Mouse (Mus musculus): ENCODE results near the gene Sms. TPM values are rescaled to one million over a fixed set of nuclear protein-coding genes. Genes with fewer than 3 reads are reported as not detected.

Gene Sms
- polyA plus RNA-seq (2015; fragmentation: Illumina TruSeq; extraction: RNeasy Lipid Tissue Mini Kit (QIAGEN cat#74804); ENCODE audit: low read depth, low replicate concordance), result 115 TPM

GRCm38 (mm10) chrX:157491944-157492726 lies at the start of gene Sms:
Sms (minus strand) TSS chrX:157492287.

GRCm38 (mm10) chrX:157415212-157415611 lies 76.9 kb downstream of the Sms start, which contains the start of gene Phex:
Phex (minus strand) TSS chrX:157415312.

Other genes starting within 250 kb of the Sms start
- gene Phex, start 77.0 kb downstream of the Sms start, polyA plus RNA-seq (2015; fragmentation: Illumina TruSeq; extraction: RNeasy Lipid Tissue Mini Kit (QIAGEN cat#74804); ENCODE audit: low read depth, low replicate concordance), result 1.2 TPM
- 1.6 TPM for gene Yy2, start 76.7 kb upstream of the Sms start, polyA plus RNA-seq (2015; fragmentation: Illumina TruSeq; extraction: RNeasy Lipid Tissue Mini Kit (QIAGEN cat#74804); ENCODE audit: low read depth, low replicate concordance)
- gene Mbtps2, start 106.4 kb upstream of the Sms start, polyA plus RNA-seq (2015; fragmentation: Illumina TruSeq; extraction: RNeasy Lipid Tissue Mini Kit (QIAGEN cat#74804); ENCODE audit: low read depth, low replicate concordance), result 20.0 TPM
- 1.0 TPM for gene Smpx, start 206.6 kb upstream of the Sms start, polyA plus RNA-seq (2015; fragmentation: Illumina TruSeq; extraction: RNeasy Lipid Tissue Mini Kit (QIAGEN cat#74804); ENCODE audit: low read depth, low replicate concordance)

All from brain, adult 10 weeks (tissue).